11 mouse cellular contexts compared by ENCODE assay signal in genomic region chr2:59828103-59828655, GRCm38 (mm10). TPM values are rescaled to one million over a fixed set of nuclear protein-coding genes. Genes with fewer than 3 reads are reported as not detected.
DNase-seq lines count a peak whose midpoint lies in the region; ATAC-seq and TF ChIP-seq lines count a peak whose summit lies in the region.
"Had no signal": no experiment of that assay in that cellular context is flagged by ENCODE, and none has a peak within 500 bp of the region (broad histone marks: within the 10 kb centered on the region; RNA-seq: fewer than 3 reads in every experiment).

No protein-coding gene starts in this region.

- H3K9me3 ChIP-seq in forebrain, embryonic 11.5 days (ENCODE audit: control insufficient read depth, low read length): no peaks in the 10 kb centered on the region
- no peaks in the 10 kb centered on the region for H3K9me3 ChIP-seq in forebrain, embryonic 12.5 days
- no peaks in the 10 kb centered on the region for H3K9me3 ChIP-seq in kidney, embryonic 14.5 days (ENCODE audit: control insufficient read depth, low read length)
- H3K9me3 ChIP-seq in stomach, embryonic 14.5 days (ENCODE audit: control insufficient read depth, low read depth, low read length): no peaks in the 10 kb centered on the region
- H3K9me3 ChIP-seq in stomach, postnatal 0 days (ENCODE audit: control insufficient read depth, low read length): no peaks in the 10 kb centered on the region
- H3K9me3 ChIP-seq: hindbrain, embryonic 15.5 days; neural tube, embryonic 15.5 days had no signal

- H3K36me3 ChIP-seq in forebrain, embryonic 11.5 days (ENCODE audit: control insufficient read depth, insufficient read depth, low read length): no peaks in the 10 kb centered on the region
- H3K36me3 ChIP-seq in forebrain, embryonic 12.5 days (replicated peaks): peaks cover 11% of the 10 kb centered on the region; the same call in 1 of the 2 replicates
- H3K36me3 ChIP-seq in kidney, embryonic 14.5 days (ENCODE audit: control insufficient read depth, insufficient read depth, low read length): peaks cover 31% of the 10 kb centered on the region
- peaks cover 3% of the 10 kb centered on the region; the same call in 1 of the 2 replicates for H3K36me3 ChIP-seq in stomach, embryonic 14.5 days (ENCODE audit: control insufficient read depth, insufficient read depth, low read length)
- H3K36me3 ChIP-seq in stomach, postnatal 0 days (ENCODE audit: control insufficient read depth, insufficient read depth, low read length): peaks cover 12% of the 10 kb centered on the region; the same call in 1 of the 2 replicates
- H3K36me3 ChIP-seq: hindbrain, embryonic 15.5 days; neural tube, embryonic 15.5 days had no signal

- no peak for TF ChIP-seq CTCF in stomach, postnatal 0 days (IDR thresholded peaks at IDR 0.05; ENCODE audit: low read depth)

- H3K27me3 ChIP-seq in forebrain, embryonic 11.5 days (ENCODE audit: control insufficient read depth, insufficient read depth, low read length): no peaks in the 10 kb centered on the region
- H3K27me3 ChIP-seq in forebrain, embryonic 12.5 days: no peaks in the 10 kb centered on the region
- H3K27me3 ChIP-seq in kidney, embryonic 14.5 days (ENCODE audit: control insufficient read depth, insufficient read depth, low read length): no peaks in the 10 kb centered on the region
- H3K27me3 ChIP-seq in stomach, embryonic 14.5 days (ENCODE audit: control insufficient read depth, insufficient read depth, low read length): no peaks in the 10 kb centered on the region
- no peaks in the 10 kb centered on the region for H3K27me3 ChIP-seq in stomach, postnatal 0 days (ENCODE audit: control insufficient read depth, insufficient read depth, low read length)
- H3K27me3 ChIP-seq: hindbrain, embryonic 15.5 days; neural tube, embryonic 15.5 days had no signal

- H3K4me2 ChIP-seq in forebrain, embryonic 11.5 days (ENCODE audit: low read depth, low read length, severe bottlenecking): no peak overlapping the region
- no peak overlapping the region for H3K4me2 ChIP-seq in forebrain, embryonic 12.5 days
- H3K4me2 ChIP-seq in kidney, embryonic 14.5 days (replicated peaks; ENCODE audit: low read depth, low read length): no peak overlapping the region
- H3K4me2 ChIP-seq in stomach, embryonic 14.5 days (replicated peaks; ENCODE audit: low read depth, low read length): no peak overlapping the region
- no peak overlapping the region for H3K4me2 ChIP-seq in stomach, postnatal 0 days (replicated peaks; ENCODE audit: low read depth)

- no peak for DNase-seq in forebrain, embryonic 11.5 days (ENCODE audit: low spot score)
- no peak for DNase-seq in kidney, postnatal 10 days
- DNase-seq in stomach, postnatal 0 days (ENCODE audit: low spot score): no peak
- no peak for DNase-seq in urinary bladder, postnatal 4 days (ENCODE audit: low spot score in 2 of 2)
- no peak for DNase-seq in urinary bladder, postnatal 25 days (ENCODE audit: low spot score)
- DNase-seq: liver had no signal

- no peak overlapping the region for H3K4me3 ChIP-seq in forebrain, embryonic 11.5 days (ENCODE audit: low read depth, low read length)
- no peak overlapping the region for H3K4me3 ChIP-seq in forebrain, embryonic 12.5 days (replicated peaks)
- H3K4me3 ChIP-seq in kidney, embryonic 14.5 days (ENCODE audit: low read length): no peak overlapping the region
- H3K4me3 ChIP-seq in stomach, embryonic 14.5 days (ENCODE audit: low read depth, low read length): no peak overlapping the region
- H3K4me3 ChIP-seq in stomach, postnatal 0 days (ENCODE audit: low read depth, low read length): no peak overlapping the region
- H3K4me3 ChIP-seq: hindbrain, embryonic 15.5 days; neural tube, embryonic 15.5 days had no signal

- TF ChIP-seq EP300 in stomach, postnatal 0 days (optimal IDR thresholded peaks at IDR 0.05): no peak

- peaks cover 20% of the 10 kb centered on the region for H3K4me1 ChIP-seq in forebrain, embryonic 11.5 days (replicated peaks; ENCODE audit: control insufficient read depth, insufficient read depth, low read length)
- peaks cover 27% of the 10 kb centered on the region for H3K4me1 ChIP-seq in forebrain, embryonic 12.5 days
- H3K4me1 ChIP-seq in kidney, embryonic 14.5 days (ENCODE audit: control insufficient read depth, insufficient read depth, low read length): peaks cover 31% of the 10 kb centered on the region
- H3K4me1 ChIP-seq in stomach, embryonic 14.5 days (ENCODE audit: control insufficient read depth, insufficient read depth, low read length): peaks cover 13% of the 10 kb centered on the region; the same call in 1 of the 2 replicates
- H3K4me1 ChIP-seq in stomach, postnatal 0 days (replicated peaks; ENCODE audit: control insufficient read depth, insufficient read depth): peaks cover 5% of the 10 kb centered on the region; the same call in 1 of the 2 replicates

- H3K9ac ChIP-seq in forebrain, embryonic 11.5 days (ENCODE audit: low read length): no peak overlapping the region
- no peak overlapping the region for H3K9ac ChIP-seq in forebrain, embryonic 12.5 days
- no peak overlapping the region for H3K9ac ChIP-seq in kidney, embryonic 14.5 days (ENCODE audit: low read depth, low read length)
- H3K9ac ChIP-seq in stomach, embryonic 14.5 days (replicated peaks; ENCODE audit: low read depth, low read length): no peak overlapping the region
- H3K9ac ChIP-seq in stomach, postnatal 0 days (ENCODE audit: low read length): no peak overlapping the region
- H3K9ac ChIP-seq: hindbrain, embryonic 15.5 days; neural tube, embryonic 15.5 days had no signal

- H3K27ac ChIP-seq in forebrain, embryonic 11.5 days (ENCODE audit: low read depth, low read length): 0 out of 2 replicates have a peak overlapping the region, but pooled peaks have one; percentile 1
- no peak overlapping the region for H3K27ac ChIP-seq in forebrain, embryonic 12.5 days
- peak overlapping the region; percentile 55; the same call in 1 of the 2 replicates for H3K27ac ChIP-seq in kidney, embryonic 14.5 days (ENCODE audit: low read depth, low read length)
- H3K27ac ChIP-seq in stomach, embryonic 14.5 days (ENCODE audit: low read length): peak overlapping the region; percentile 36; the same call in 1 of the 2 replicates
- no peak overlapping the region; the same call in 1 of the 2 replicates for H3K27ac ChIP-seq in stomach, postnatal 0 days (replicated peaks)

- 64% methylated on average over 11 of the region's 11 CpGs for WGBS in forebrain, embryonic 11.5 days
- 60% methylated on average over 11 of the region's 11 CpGs for WGBS in forebrain, embryonic 12.5 days
- WGBS in kidney, embryonic 14.5 days: 44% methylated on average over 11 of the region's 11 CpGs
- WGBS in stomach, embryonic 14.5 days: 65% methylated on average over 11 of the region's 11 CpGs
- 59% methylated on average over 11 of the region's 11 CpGs for WGBS in stomach, postnatal 0 days

- ATAC-seq in forebrain, embryonic 11.5 days (replicated peaks; ENCODE audit: low FRiP score): no peak
- ATAC-seq in forebrain, embryonic 12.5 days (ENCODE audit: low FRiP score): no peak
- no peak for ATAC-seq in kidney, embryonic 14.5 days (ENCODE audit: low FRiP score, low TSS enrichment)
- ATAC-seq in stomach, embryonic 14.5 days (ENCODE audit: insufficient number of reproducible peaks, insufficient read depth, low FRiP score, low read depth): no peak
- no peak for ATAC-seq in stomach, postnatal 0 days (ENCODE audit: low FRiP score, low TSS enrichment)

RNA-seq across cellular contexts. Expression of gene Wdsub1, which starts 54.2 kb away (rescaled TPM):
- 16.6 and 19.9 TPM in 2 replicates for polyA plus RNA-seq in forebrain, embryonic 11.5 days (2014; fragmentation: Nextera tagmentation; extraction: Ambion mirVana)
- 17.0 and 18.8 TPM in 2 replicates for polyA plus RNA-seq in forebrain, embryonic 12.5 days (2016; fragmentation: Nextera tagmentation; extraction: Ambion mirVana)
- 31.7 and 37.5 TPM in 2 replicates for polyA plus RNA-seq in kidney, embryonic 14.5 days (2014; fragmentation: Nextera tagmentation; extraction: Ambion mirVana)
- polyA plus RNA-seq in stomach, embryonic 14.5 days (2014; fragmentation: Nextera tagmentation; extraction: Ambion mirVana): 35.9 and 40.2 TPM in 2 replicates
- polyA plus RNA-seq in stomach, postnatal 0 days (2015; fragmentation: Nextera tagmentation; extraction: Ambion mirVana): 35.7 and 37.2 TPM in 2 replicates

Comparison
In these comparisons a context has a peak if more than half of its experiments do, and no peak if none do; other contexts are left out.
1. H3K27ac ChIP-seq: peak in forebrain, embryonic 11.5 days (single experiment), kidney, embryonic 14.5 days (single experiment) and stomach, embryonic 14.5 days (single experiment); none in forebrain, embryonic 12.5 days (single experiment) and stomach, postnatal 0 days (single experiment).